Mouse (Mus musculus): Measurements from ENCODE around the gene Wdr25.

DNA sequence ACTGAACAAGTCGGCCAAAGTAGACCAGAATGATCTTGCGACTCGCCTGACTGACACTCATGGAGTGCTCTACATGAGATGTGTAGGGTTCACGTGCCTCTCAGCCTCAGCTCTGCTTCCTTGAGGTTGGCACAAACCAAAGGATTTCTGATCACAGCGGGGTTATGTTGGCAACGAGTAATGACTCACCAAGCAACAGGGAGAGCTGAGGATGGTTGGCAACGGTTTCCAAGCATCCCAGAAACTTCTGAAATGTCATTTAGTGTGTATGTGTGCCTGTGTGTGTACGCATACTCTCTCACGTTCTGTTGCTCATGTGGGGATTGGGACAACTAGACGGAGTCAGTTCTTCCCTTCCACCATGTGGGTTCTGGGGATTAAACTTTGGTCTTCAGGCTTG, 74.6 kb downstream of the Wdr25 start:
- TF ChIP-seq ZMIZ1 (IDR thresholded peaks at IDR 0.05; ENCODE audit: low read depth, low read length), result no peak
- TF ChIP-seq POLR2A (IDR thresholded peaks at IDR 0.05; ENCODE audit: low read depth, low read length), result no peak
- TF ChIP-seq USF1 (IDR thresholded peaks at IDR 0.05; ENCODE audit: low read depth, low read length), result no peak
- TF ChIP-seq POLR2AphosphoS2 (IDR thresholded peaks at IDR 0.05; ENCODE audit: low read depth, low read length), result no peak
- no peak for TF ChIP-seq E2F4 (IDR thresholded peaks at IDR 0.05; ENCODE audit: insufficient replicate concordance, low read depth, low read length)
- no peak for TF ChIP-seq SMC3 (IDR thresholded peaks at IDR 0.05; ENCODE audit: low read depth, low read length)
- TF ChIP-seq CTCF (conservative IDR thresholded peaks at IDR 0.05 in 1 of 2, IDR thresholded peaks at IDR 0.05 in 1 of 2; ENCODE audit: low read depth in 2 of 2, low read length in 2 of 2), result no peak
